Mouse (Mus musculus): ENCODE measurements around the gene Klhl9.
"Not testable (repeated sequence)": the region's sequence is repeated elsewhere in the genome, so short reads cannot be mapped to it uniquely, and the experiment has no call there.

DNA sequence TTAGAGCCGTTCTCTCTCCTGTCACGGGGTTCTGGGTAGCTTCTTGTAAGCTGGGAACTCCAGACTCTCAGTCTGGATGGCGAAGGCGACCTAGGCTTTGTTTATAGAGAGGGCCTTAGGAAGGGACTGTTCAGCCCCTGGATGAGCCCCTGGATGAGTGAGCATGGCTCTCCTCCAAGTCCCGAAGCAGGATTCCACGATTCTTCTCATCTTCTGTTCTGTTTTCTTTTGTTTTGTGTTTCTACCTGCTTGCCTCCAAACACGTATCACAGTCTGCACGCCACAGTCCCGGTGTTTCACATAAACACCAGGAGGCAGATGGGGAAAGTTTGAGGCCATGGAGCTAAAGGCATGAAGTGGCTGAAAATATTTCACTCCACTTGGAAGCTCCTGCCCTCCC is 36.5 kb upstream of the Klhl9 start:
- TF ChIP-seq POLR2A (IDR thresholded peaks at IDR 0.05; ENCODE audit: extremely low read depth, insufficient read depth, low read length); CTCF (IDR thresholded peaks at IDR 0.05; ENCODE audit: low read depth, low read length): not testable (repeated sequence)

Data from liver, adult 2 months (tissue).